Mouse (Mus musculus): ENCODE measurements around the gene Mlec. TPM values are rescaled to one million over a fixed set of nuclear protein-coding genes. Genes with fewer than 3 reads are reported as not detected.

Gene Mlec
- polyA plus RNA-seq, 1 experiment = 61.4 TPM

DNA sequence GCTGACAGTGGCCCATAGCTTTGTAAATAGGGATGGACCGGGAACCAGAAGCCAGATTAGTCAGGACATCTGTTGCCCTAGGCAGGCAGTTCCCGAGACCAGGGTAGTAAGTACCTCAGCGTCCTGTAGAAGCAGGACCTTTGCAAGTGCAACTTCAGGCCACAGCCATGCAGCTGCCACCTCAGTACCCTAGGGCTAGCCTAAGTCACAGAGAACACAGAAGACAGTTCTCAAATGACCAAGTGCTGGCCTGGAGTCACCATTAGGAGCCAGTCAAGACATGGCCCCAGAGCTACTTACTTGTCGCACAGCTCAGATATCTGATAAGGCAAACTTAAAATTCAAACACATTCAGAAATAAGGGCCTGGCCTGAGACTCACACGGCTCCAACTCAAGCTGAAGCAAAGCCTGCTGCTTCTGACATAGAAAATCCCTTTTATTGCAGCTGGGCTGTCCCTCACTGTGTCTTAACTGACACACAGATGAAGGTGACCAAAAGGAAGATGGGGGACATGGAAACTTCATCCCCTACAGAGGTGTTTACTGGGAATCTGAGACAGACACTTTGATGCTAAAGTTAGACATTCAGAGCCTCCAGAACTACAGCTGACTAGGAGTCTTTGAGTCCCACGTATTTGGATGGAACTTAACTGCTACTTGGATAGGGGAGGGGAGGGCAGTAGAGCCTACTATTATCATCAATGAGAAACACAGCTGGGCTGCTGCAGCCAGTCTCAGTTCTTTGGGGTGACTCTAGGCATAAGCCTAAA, 11.8 kb downstream of the Mlec start:
- TF ChIP-seq GATA1 (IDR thresholded peaks at IDR 0.05; ENCODE audit: low read length) = no peak

DNA sequence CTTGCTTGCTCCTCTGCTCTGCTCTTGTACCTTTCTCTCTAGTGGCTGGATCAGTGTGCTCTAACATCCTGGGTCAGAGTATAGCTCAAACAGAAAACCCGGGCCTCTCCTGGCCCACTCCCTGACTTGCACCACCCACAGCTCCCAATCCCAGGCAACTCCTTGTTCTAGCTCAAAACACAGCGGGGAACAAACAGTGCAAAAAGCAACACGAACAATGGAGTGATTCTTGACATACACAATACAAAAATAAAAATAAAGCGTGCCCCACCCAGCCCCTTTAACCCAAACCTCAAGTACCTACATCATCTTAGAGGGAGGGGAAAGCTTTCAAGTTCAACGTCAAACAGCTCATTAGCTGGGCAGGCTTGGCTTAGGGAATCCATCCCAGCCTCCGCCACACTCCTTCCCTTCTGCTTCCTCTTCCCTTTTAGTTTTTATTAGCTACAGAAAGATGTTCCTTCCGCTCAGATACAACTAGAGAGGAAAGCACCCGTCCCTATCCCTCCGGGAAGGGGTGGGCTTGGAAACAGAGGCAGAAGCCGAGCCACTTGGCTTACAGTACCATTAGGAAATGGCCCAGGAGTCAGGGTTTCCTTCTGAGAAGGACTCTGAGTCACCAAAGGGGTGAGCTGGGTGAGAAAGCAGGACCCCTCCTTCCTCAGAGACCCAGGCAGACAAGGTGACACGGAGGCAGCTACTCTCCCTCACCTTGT, 12.6 kb downstream of the Mlec start:
- TF ChIP-seq GATA1 (IDR thresholded peaks at IDR 0.05; ENCODE audit: low read length) = no peak

DNA sequence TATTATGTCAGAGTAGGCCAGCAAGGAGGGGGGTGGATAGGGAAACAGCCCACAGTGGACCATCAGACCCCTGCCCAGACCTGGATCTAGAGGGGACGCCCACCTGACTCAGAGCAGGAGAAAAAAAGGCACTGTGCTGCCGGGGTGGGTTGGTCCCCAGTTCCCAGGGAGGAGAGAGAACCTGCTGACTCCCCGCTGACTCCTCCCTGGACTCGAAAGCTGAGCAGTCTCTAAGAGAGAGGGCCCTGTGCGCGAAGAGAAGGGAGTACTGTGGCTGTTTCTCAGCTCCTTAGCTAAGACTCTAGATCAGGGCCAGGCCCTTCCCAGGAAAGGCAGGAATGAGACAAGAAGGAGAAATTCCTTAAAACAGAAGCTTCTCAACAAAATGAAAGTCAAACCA, 13.5 kb downstream of the Mlec start:
- TF ChIP-seq GATA1 (IDR thresholded peaks at IDR 0.05; ENCODE audit: low read length) = no peak

DNA sequence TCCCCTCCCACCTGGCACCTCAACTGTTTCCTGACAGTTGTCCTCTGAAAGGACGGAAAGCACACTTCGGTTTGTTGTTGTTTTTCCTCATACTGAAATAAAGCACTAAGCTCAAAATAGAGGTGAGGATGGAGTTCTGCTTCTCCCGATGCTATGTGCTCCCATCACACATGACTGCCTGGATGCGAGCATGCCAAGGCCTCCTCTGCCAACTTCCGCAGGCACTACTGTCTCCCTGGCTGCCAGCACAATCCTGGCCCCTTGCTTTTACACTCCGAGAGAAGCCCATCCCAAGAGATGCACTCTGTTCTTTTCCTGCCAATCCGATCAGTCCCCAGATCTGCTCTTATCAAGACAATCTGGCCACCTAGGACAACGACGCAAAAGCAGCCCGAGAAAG, 14.4 kb downstream of the Mlec start:
- TF ChIP-seq GATA1 (IDR thresholded peaks at IDR 0.05; ENCODE audit: low read length) = no peak

DNA sequence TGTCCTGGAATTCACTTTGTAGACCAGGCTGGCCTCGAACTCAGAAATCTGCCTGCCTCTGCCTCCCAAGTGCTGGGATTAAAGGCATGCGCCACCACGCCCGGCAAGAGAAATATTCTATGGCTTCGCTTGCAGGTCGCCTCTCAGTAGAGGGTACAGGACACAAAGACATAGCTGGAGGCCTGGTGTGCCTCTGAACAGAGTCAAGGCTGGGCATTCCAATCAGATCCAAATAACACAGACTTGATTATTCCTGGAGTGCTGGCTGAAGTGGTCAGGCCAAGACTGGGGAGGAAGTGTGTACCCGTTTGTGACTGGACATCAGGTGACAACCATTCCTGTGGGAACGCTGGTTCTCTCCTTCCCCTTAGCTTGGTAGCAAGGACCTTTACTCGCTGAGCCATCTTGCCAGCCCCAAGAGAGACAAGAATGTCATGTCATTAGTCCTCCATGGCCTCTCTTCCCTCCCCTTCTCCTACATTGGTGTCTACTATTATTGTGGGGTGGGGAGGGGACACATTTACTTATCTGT, 15.7 kb downstream of the Mlec start:
- TF ChIP-seq GATA1 (IDR thresholded peaks at IDR 0.05; ENCODE audit: low read length) = no peak

DNA sequence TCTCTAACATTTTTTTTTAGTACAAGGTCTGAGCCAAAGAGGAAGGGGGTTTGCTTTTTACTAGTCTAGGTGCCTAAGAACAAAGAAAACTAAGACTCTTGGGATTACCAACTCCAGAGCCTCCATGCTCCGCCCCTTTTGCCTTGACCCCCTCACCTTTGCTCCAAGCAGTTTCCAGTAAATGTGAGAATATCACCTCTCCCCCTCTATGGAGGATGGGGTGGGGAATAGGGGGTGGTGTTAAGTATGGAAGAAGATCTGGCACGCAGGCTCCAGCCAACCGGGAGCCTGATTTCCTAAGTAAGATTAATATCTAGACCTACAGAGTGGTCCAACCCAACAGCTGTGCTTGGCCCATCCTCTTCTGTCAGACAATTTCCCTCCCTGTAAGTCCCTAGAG, 17.3 kb downstream of the Mlec start:
- no peak for TF ChIP-seq GATA1 (IDR thresholded peaks at IDR 0.05; ENCODE audit: low read length)

DNA sequence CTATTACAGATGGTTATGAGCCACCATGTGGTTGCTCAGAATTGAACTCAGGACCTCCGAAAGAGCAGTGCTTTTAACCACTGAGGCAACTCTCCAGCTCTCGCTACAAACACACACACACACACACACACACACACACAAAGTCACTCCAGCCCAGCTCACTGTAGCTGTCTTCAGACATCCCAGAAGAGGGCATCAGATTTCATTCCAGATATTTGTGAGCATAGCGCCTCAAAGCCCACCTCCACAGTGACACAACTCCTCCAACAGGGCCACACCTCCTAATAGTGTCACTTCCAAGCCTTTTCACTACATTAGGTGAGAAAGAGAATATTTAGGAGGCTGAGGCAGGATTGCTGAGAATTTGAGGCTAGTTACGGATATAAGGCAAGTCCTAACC, 18.9 kb downstream of the Mlec start:
- no peak for TF ChIP-seq GATA1 (IDR thresholded peaks at IDR 0.05; ENCODE audit: low read length)

DNA sequence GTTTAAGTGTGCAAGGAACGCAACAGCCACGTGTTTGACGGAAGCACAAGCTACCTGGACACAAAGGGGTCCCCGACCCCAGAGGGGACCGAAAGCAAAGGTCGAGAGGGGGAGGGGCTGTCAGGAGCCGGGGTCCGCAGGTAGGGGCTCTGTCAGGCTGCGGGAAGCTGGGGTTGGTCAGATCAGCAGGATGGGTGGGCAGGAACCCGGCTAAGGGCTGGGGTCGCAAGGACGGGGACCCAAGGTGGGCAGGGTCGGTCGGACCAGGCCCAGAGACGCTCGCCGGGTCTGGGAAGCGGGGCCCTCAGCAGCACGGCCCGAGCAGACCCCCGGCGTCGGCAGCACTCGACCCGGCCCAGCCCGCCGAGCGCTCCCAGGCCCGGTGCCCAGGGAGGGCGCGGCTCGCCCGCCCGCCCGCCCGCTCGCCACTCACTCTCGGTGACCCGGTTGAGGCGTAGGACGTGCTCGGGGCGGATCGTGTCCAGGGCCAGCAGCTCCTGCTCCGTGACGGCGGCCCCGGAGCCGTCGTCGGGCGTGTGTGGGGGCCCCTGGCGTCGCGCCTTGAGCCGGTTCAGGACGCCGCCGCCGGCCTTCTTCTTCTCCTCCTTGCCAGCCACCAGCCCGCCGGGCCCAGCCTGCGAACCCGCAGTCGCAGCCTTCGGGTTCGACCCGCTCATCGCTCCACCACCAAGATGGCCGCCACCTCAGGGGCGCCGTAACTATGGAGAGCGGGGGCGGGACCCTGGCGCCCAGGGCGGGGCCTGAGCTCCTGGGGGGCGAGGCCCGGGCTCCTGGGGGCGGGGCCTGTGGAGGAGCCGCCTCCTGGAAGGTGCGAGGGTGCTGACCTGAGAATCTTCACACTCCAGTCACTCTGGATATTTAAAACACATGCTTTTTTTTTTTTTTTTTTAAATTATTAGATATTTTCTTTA, 23.5 kb downstream of the Mlec start, which contains the start of gene Unc119b:
Unc119b (minus strand) TSS at position 742 of the 932 bp plus-strand sequence.
- no peak for TF ChIP-seq GATA1 (IDR thresholded peaks at IDR 0.05; ENCODE audit: low read length)

DNA sequence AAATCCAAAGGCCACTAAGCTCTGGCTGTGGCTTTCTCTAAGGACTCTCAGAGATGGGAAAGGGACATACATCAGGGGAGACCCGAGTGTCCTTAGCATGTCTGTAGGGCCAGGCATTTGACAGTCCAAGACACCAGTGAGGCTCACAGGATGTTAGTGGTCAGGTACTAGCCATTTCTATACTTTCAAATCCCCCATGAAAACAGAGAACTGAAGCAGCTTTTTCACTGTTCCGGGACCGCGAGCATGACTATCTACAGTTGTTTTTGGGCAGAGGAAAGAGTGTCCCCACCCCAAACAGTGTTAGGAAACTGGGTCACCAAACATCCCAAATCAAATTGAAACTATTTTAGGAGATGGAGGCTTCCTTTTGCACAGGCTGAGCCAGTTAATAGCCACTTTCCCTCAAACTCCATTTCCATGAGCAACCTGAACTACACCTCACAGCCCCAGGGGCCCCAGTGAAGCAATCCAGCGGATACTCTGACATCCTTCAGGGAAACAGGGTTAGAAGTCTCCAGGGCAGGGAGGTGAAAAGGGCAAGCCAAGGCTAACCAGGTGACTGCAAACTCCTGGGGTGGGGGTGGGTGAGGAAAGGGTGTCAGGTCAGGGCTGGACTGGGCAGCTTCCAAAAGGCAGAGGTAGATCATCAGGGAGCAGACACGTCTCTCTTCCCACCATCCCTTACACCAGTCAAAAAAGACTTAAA, 24.5 kb downstream of the Mlec start:
- TF ChIP-seq GATA1 (IDR thresholded peaks at IDR 0.05; ENCODE audit: low read length) = no peak

DNA sequence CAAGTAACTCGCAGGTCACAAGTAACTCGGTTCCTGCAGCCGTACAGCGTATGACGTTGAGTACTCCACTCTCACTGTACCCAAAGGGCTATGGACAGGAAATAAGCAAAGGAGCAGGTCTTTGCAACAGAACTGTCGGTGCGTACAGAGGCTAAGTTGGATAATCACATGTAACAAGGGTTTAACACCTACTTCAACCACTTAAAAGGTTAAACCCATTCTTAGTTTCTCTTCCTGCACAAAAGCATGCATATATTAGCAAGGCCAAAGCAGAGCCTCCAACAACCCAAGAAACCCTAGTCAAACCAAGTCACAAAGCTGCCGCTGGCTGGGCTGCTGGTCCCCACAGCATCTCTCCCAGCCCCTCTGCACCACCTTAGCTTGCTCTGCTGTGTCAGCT, 25.5 kb downstream of the Mlec start:
- TF ChIP-seq GATA1 (IDR thresholded peaks at IDR 0.05; ENCODE audit: low read length) = no peak

DNA sequence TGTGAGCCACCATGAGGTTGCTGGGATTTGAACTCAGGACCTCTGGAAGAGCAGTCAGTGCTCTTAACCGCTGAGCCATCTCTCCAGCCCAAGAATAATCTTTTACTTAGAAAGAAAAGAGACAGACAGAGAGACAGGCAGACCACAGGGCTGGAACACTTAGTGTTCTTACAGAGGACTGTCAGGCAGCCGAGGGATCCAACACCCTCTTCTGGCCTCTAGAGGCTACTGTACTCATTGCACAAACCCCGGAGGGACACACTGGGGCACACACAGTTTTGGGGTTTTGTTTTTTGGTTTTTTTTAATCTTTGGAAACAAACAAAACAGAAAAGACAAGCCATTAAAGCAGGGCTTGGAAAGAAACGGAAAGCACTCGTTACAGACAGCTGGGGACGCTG, 28.7 kb downstream of the Mlec start:
- TF ChIP-seq GATA1 (IDR thresholded peaks at IDR 0.05; ENCODE audit: low read length) = no peak

DNA sequence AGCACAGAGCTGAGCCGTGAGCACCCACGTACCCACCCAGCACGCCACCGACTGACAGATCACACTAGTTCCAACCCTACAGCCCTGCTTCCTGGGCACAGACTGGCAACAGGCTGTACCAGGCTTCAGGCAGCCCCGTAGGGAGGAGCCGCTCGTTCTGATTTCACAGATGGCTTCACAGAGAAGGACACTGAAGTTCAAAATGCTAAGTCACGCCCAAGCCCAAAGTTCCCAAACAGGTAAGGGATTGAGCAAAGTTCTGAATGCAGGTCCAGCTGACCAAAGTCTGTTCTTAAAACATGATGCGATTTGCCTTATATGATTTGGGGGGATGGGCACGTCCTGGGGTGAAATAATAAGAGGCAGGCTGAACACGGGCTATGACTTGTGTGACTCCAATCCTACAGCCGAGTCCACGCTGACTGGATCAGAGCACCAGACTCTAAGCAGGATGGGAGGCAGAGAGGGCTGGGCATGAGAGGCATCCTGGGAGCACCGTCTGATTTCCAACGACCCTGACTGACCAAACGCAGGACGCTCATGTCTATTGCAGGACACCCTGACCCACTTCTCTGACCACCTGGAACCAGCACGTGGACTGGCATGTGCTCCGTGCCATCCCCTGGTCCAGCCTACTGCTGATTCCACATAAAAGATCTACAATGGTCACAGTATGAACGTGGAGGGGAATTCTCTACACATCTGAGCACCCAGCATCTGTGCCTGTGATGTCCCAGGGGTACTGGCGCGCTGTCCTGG, 30.4 kb downstream of the Mlec start:
- no peak for TF ChIP-seq GATA1 (IDR thresholded peaks at IDR 0.05; ENCODE audit: low read length)

DNA sequence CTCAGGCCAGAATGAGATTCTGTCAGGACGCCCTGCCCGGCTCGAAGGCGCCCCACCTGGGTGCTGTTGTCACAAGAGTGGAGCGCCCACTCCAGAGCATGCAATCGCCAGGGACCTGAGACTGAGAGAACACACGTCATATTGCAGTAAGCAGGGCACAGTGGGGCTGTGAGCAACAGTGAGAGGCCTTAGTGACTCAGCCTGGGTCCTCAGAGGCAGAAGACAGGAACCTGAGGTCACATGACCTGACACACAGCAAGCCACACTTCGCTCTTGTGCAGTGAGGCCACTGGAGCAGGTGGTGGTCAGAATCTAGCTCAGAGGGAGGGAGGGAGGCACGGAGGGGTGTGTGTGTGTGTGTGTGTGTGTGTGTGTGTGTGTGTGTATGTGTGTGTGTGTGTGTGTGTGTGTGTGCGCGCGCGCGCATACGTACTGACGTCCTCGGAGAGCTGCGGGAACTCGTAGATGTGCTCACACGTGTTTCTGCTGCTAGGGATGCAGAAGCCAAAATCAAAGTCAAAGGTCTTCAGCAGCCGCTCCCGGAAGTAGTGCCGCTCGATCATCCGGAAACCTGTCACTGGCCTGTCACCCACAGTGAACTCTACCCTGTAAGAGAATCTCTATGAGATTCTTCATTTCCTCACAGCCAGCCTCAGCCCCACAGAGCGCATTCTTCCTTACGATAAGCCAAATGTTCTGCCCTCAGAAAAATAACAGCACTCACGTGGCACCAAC, 31.2 kb downstream of the Mlec start:
- TF ChIP-seq GATA1 (IDR thresholded peaks at IDR 0.05; ENCODE audit: low read length) = no peak
